Mouse (Mus musculus): Measurements from ENCODE around the gene Dner. TPM values are rescaled to one million over a fixed set of nuclear protein-coding genes. Genes with fewer than 3 reads are reported as not detected.
A peak's percentile ranks its signal among the peaks of the same experiment; 100 is the strongest.

Gene Dner
- not detected in 2 replicates for polyA plus RNA-seq (2012; ENCODE audit: insufficient read depth, insufficient read length, missing spikeins)

GRCm38 (mm10) chr1:84695517-84696411 lies at the start of gene Dner:
TSS of gene Dner (minus strand) at chr1:84696221.
- Histone ChIP-seq H3K4me1 (ENCODE audit: control insufficient read depth, insufficient read depth, insufficient read length, low read length) (no peaks in the 10 kb centered on the region), H3K27ac (replicated peaks; ENCODE audit: low read depth, low read length) (no peak within 1 kb of the TSS), H3K4me3 (ENCODE audit: insufficient read depth, low read depth, low read length) (no peak within 1 kb of the TSS)

- no peak overlapping the region for H3K4me3 ChIP-seq (ENCODE audit: insufficient read depth, low read depth, low read length)
- H3K27ac ChIP-seq (replicated peaks; ENCODE audit: low read depth, low read length): no peak overlapping the region
- H3K4me1 ChIP-seq (ENCODE audit: control insufficient read depth, insufficient read depth, insufficient read length, low read length): no peaks in the 10 kb centered on the region
These were observed 46.1 kb upstream of the Dner start for GRCm38 (mm10) chr1:84742156-84742555.

GRCm38 (mm10) chr1:84740080-84740479 lies 44.1 kb upstream of the Dner start:
- Histone ChIP-seq H3K4me3 (ENCODE audit: insufficient read depth, low read depth, low read length) (no peak overlapping the region), H3K27ac (replicated peaks; ENCODE audit: low read depth, low read length) (no peak overlapping the region), H3K4me1 (ENCODE audit: control insufficient read depth, insufficient read depth, insufficient read length, low read length) (no peaks in the 10 kb centered on the region)

GRCm38 (mm10) chr1:84737097-84737496 lies 41.1 kb upstream of the Dner start:
- Histone ChIP-seq H3K4me3 (ENCODE audit: insufficient read depth, low read depth, low read length) (no peak overlapping the region), H3K4me1 (ENCODE audit: control insufficient read depth, insufficient read depth, insufficient read length, low read length) (no peaks in the 10 kb centered on the region), H3K27ac (replicated peaks; ENCODE audit: low read depth, low read length) (no peak overlapping the region)

GRCm38 (mm10) chr1:84733799-84734198 lies 37.8 kb upstream of the Dner start:
- Histone ChIP-seq H3K27ac (replicated peaks; ENCODE audit: low read depth, low read length) (no peak overlapping the region), H3K4me1 (ENCODE audit: control insufficient read depth, insufficient read depth, insufficient read length, low read length) (no peaks in the 10 kb centered on the region), H3K4me3 (ENCODE audit: insufficient read depth, low read depth, low read length) (no peak overlapping the region)

GRCm38 (mm10) chr1:84731763-84732162 lies 35.7 kb upstream of the Dner start:
- Histone ChIP-seq H3K4me3 (ENCODE audit: insufficient read depth, low read depth, low read length) (no peak overlapping the region), H3K27ac (replicated peaks; ENCODE audit: low read depth, low read length) (no peak overlapping the region), H3K4me1 (ENCODE audit: control insufficient read depth, insufficient read depth, insufficient read length, low read length) (no peaks in the 10 kb centered on the region)

- Histone ChIP-seq H3K4me3 (ENCODE audit: insufficient read depth, low read depth, low read length) (no peak overlapping the region), H3K4me1 (ENCODE audit: control insufficient read depth, insufficient read depth, insufficient read length, low read length) (no peaks in the 10 kb centered on the region), H3K27ac (replicated peaks; ENCODE audit: low read depth, low read length) (no peak overlapping the region)
These were observed 26.8 kb upstream of the Dner start for GRCm38 (mm10) chr1:84722841-84723240.

GRCm38 (mm10) chr1:84722371-84722770 lies 26.4 kb upstream of the Dner start:
- Histone ChIP-seq H3K4me1 (ENCODE audit: control insufficient read depth, insufficient read depth, insufficient read length, low read length) (no peaks in the 10 kb centered on the region), H3K4me3 (ENCODE audit: insufficient read depth, low read depth, low read length) (no peak overlapping the region), H3K27ac (replicated peaks; ENCODE audit: low read depth, low read length) (no peak overlapping the region)

GRCm38 (mm10) chr1:84721942-84722341 lies 25.9 kb upstream of the Dner start:
- Histone ChIP-seq H3K4me3 (ENCODE audit: insufficient read depth, low read depth, low read length) (no peak overlapping the region), H3K27ac (replicated peaks; ENCODE audit: low read depth, low read length) (no peak overlapping the region), H3K4me1 (ENCODE audit: control insufficient read depth, insufficient read depth, insufficient read length, low read length) (no peaks in the 10 kb centered on the region)

GRCm38 (mm10) chr1:84709810-84710785 lies 14.1 kb upstream of the Dner start:
- no peaks in the 10 kb centered on the region; the same call in 1 of the 2 replicates for H3K4me1 ChIP-seq (ENCODE audit: control insufficient read depth, insufficient read depth, insufficient read length, low read length)
- H3K4me3 ChIP-seq (ENCODE audit: insufficient read depth, low read depth, low read length): peak overlapping the region; percentile 11; the same call in 1 of the 2 replicates
- H3K27ac ChIP-seq (replicated peaks; ENCODE audit: low read depth, low read length): no peak overlapping the region

GRCm38 (mm10) chr1:84709406-84709805 lies 13.4 kb upstream of the Dner start:
- H3K4me3 ChIP-seq (ENCODE audit: insufficient read depth, low read depth, low read length): no peak overlapping the region
- no peak overlapping the region for H3K27ac ChIP-seq (replicated peaks; ENCODE audit: low read depth, low read length)
- H3K4me1 ChIP-seq (ENCODE audit: control insufficient read depth, insufficient read depth, insufficient read length, low read length): no peaks in the 10 kb centered on the region; the same call in 1 of the 2 replicates

GRCm38 (mm10) chr1:84700254-84700653 lies 4.2 kb upstream of the Dner start:
- no peaks in the 10 kb centered on the region for H3K4me1 ChIP-seq (ENCODE audit: control insufficient read depth, insufficient read depth, insufficient read length, low read length)
- H3K27ac ChIP-seq (replicated peaks; ENCODE audit: low read depth, low read length): no peak overlapping the region

GRCm38 (mm10) chr1:84697136-84697535 lies 1.1 kb upstream of the Dner start:
- Histone ChIP-seq H3K4me3 (ENCODE audit: insufficient read depth, low read depth, low read length) (no peak overlapping the region), H3K27ac (replicated peaks; ENCODE audit: low read depth, low read length) (no peak overlapping the region), H3K4me1 (ENCODE audit: control insufficient read depth, insufficient read depth, insufficient read length, low read length) (no peaks in the 10 kb centered on the region)

More at GRCm38 (mm10) chr1:84700254-84700653, 4.2 kb upstream of the Dner start:
- no peak overlapping the region for H3K4me3 ChIP-seq (ENCODE audit: insufficient read depth, low read depth, low read length)

- Histone ChIP-seq H3K4me3 (ENCODE audit: insufficient read depth, low read depth, low read length) (no peak overlapping the region), H3K4me1 (ENCODE audit: control insufficient read depth, insufficient read depth, insufficient read length, low read length) (no peaks in the 10 kb centered on the region), H3K27ac (replicated peaks; ENCODE audit: low read depth, low read length) (no peak overlapping the region)
These were observed 1.1 kb downstream of the Dner start for GRCm38 (mm10) chr1:84694688-84695474.
